Mouse (Mus musculus) erythroblast, embryonic 14.5 days (primary cell): ENCODE data around the gene Mnt.

Source experiments
- GATA1 ChIP-seq: IDR thresholded peaks from 2 replicates; pipeline ENCODE4 v1.6.1; 2012; ENCODE audit warnings: low read length, inconsistent platforms, mixed read lengths
- TAL1 ChIP-seq: IDR thresholded peaks from 3 replicates; pipeline ENCODE4 v1.6.1; 2012; ENCODE audit warnings: low read length, inconsistent platforms, mixed read lengths

DNA sequence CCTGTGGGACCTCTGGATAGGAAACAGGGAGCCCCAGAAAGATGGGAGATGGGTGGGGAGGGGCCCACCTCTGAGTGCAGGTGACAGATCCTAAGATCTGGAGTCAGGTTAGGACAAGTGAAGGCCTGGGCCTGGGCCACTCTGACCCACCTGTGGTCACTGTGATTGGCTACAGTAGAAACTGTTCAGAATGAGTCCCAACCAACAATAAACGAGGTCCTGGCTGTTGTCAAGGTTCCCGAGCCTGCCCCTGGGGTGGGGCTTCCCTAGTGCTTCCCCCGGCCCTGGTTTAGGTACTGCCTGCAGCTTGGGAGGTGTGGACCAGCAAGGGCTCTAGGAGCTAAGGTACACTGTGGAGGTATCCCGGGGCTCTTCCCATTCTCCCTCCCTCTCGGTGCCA lies 13.0 kb downstream of the Mnt start:
- TF ChIP-seq TAL1 (no peak), GATA1 (no peak)
